Mouse (Mus musculus) intestine, embryonic 15.5 days (tissue): ENCODE data around the gene 0610040J01Rik. TPM values are rescaled to one million over a fixed set of nuclear protein-coding genes. Genes with fewer than 3 reads are reported as not detected.
A peak's percentile ranks its signal among the peaks of the same experiment; 100 is the strongest.

Experiments
- ATAC-seq: fragments of 200-750 bp; cut with Nextera tagmentation; 2 replicates; pipeline ENCODE4 v1.8.0; 2017; ENCODE audit warnings: moderate TSS enrichment, moderate library complexity
- H3K27ac ChIP-seq: fragments of 300-500 bp; sonication (generic); 2 replicates; pipeline ENCODE4 v1.5.1; 2015; ENCODE audit warnings: mild to moderate bottlenecking, inconsistent platforms
- H3K27me3 ChIP-seq: fragments of 300-500 bp; sonication (generic); replicated peaks from 2 replicates; pipeline ENCODE4 v1.6.1; 2015; ENCODE audit warnings: inconsistent platforms
- H3K36me3 ChIP-seq: fragments of 300-500 bp; sonication (generic); 2 replicates; pipeline ENCODE4 v1.6.1; 2015; ENCODE audit warnings: inconsistent platforms
- H3K4me1 ChIP-seq: fragments of 300-500 bp; sonication (generic); replicated peaks from 2 replicates; pipeline ENCODE4 v1.6.1; 2015; ENCODE audit warnings: inconsistent platforms
- H3K4me2 ChIP-seq: fragments of 300-500 bp; sonication (generic); replicated peaks from 2 replicates; pipeline ENCODE4 v1.6.1; 2015; ENCODE audit warnings: mild to moderate bottlenecking, inconsistent platforms
- H3K4me3 ChIP-seq: fragments of 300-500 bp; sonication (generic); replicated peaks from 2 replicates; pipeline ENCODE4 v1.5.1; 2015; ENCODE audit warnings: inconsistent platforms
- H3K9ac ChIP-seq: fragments of 300-500 bp; sonication (generic); 2 replicates; pipeline ENCODE4 v1.6.1; 2015; ENCODE audit warnings: inconsistent platforms
- H3K9me3 ChIP-seq: fragments of 300-500 bp; sonication (generic); 2 replicates; pipeline ENCODE4 v1.6.1; 2016; ENCODE audit warnings: inconsistent platforms
- WGBS: fragments of 180-500 bp; shearing (Covaris S2); methylation state at CpG from one replicate; pipeline ENCODE4 v1.1.7; 2015; 5-methylcytosine and 5-hydroxymethylcytosine counted together
- polyA plus RNA-seq: library from polyadenylated mRNA; unstranded; fragments of >200 nt; fragmentation: Nextera tagmentation; extraction: Ambion mirVana; gene quantifications from 2 replicates; pipeline ENCODE4 v1.2.1, GENCODE M21; 2015

Gene 0610040J01Rik
- polyA plus RNA-seq, 1 experiment from 2014 or later, result 44.5 TPM

- no peak overlapping the region for H3K27ac ChIP-seq
- no peaks in the 10 kb centered on the region for H3K4me1 ChIP-seq
- H3K27me3 ChIP-seq, result no peaks in the 10 kb centered on the region
- no peak overlapping the region for H3K4me3 ChIP-seq
- no peak overlapping the region for H3K9ac ChIP-seq
- ATAC-seq, result no peak
- 82% methylated on average over 3 of the region's 3 CpGs for WGBS
- no peak overlapping the region for H3K4me2 ChIP-seq
- H3K36me3 ChIP-seq, result no peaks in the 10 kb centered on the region
- H3K9me3 ChIP-seq, result no peaks in the 10 kb centered on the region
Observed at GRCm38 (mm10) chr5:63834435-63834834, 22.3 kb downstream of the 0610040J01Rik start.

- Histone ChIP-seq H3K36me3 (no peaks in the 10 kb centered on the region), H3K4me2 (no peak overlapping the region), H3K4me3 (no peak overlapping the region), H3K27ac (no peak overlapping the region), H3K9me3 (no peaks in the 10 kb centered on the region), H3K27me3 (no peaks in the 10 kb centered on the region), H3K4me1 (0 out of 2 replicates have a peak, but pooled peaks cover 3% of the 10 kb centered on the region), H3K9ac (no peak overlapping the region)
- peak; percentile 61 for ATAC-seq
- 56% methylated on average over 5 of the region's 5 CpGs for WGBS
Observed at GRCm38 (mm10) chr5:63837115-63837514, 25.0 kb downstream of the 0610040J01Rik start.

GRCm38 (mm10) chr5:63837851-63838250, 25.7 kb downstream of the 0610040J01Rik start:
- H3K4me2 ChIP-seq, result no peak overlapping the region
- H3K4me3 ChIP-seq, result no peak overlapping the region
- no peaks in the 10 kb centered on the region for H3K27me3 ChIP-seq
- 87% methylated on average over 2 of the region's 2 CpGs for WGBS
- no peak overlapping the region for H3K9ac ChIP-seq
- H3K4me1 ChIP-seq, result 0 out of 2 replicates have a peak, but pooled peaks cover 3% of the 10 kb centered on the region
- no peaks in the 10 kb centered on the region for H3K9me3 ChIP-seq
- ATAC-seq, result 0 out of 2 replicates have a peak, but pooled peaks have one; percentile 23
- H3K27ac ChIP-seq, result no peak overlapping the region
- no peaks in the 10 kb centered on the region for H3K36me3 ChIP-seq

GRCm38 (mm10) chr5:63839801-63840416, 27.7 kb downstream of the 0610040J01Rik start:
- Histone ChIP-seq H3K36me3 (no peaks in the 10 kb centered on the region), H3K27me3 (no peaks in the 10 kb centered on the region), H3K4me3 (no peak overlapping the region), H3K4me1 (0 out of 2 replicates have a peak, but pooled peaks cover 3% of the 10 kb centered on the region), H3K4me2 (no peak overlapping the region), H3K9me3 (no peaks in the 10 kb centered on the region), H3K9ac (no peak overlapping the region), H3K27ac (no peak overlapping the region)
- WGBS, result 61% methylated on average over 12 of the region's 12 CpGs
- ATAC-seq, result no peak

GRCm38 (mm10) chr5:63847080-63847479, 34.9 kb downstream of the 0610040J01Rik start:
- Histone ChIP-seq H3K27me3 (no peaks in the 10 kb centered on the region), H3K4me2 (peak overlapping the region; percentile 17; the same call in 1 of the 2 replicates), H3K27ac (peak overlapping the region; percentile 78), H3K4me1 (no peaks in the 10 kb centered on the region), H3K9ac (no peak overlapping the region), H3K4me3 (no peak overlapping the region), H3K9me3 (no peaks in the 10 kb centered on the region), H3K36me3 (no peaks in the 10 kb centered on the region)
- ATAC-seq, result peak; percentile 79
- 74% methylated on average over 8 of the region's 8 CpGs for WGBS

GRCm38 (mm10) chr5:63847541-63848226, 35.5 kb downstream of the 0610040J01Rik start:
- Histone ChIP-seq H3K4me1 (no peaks in the 10 kb centered on the region), H3K36me3 (no peaks in the 10 kb centered on the region), H3K4me3 (no peak overlapping the region), H3K9me3 (no peaks in the 10 kb centered on the region), H3K27me3 (no peaks in the 10 kb centered on the region), H3K9ac (no peak overlapping the region), H3K4me2 (peak overlapping the region; percentile 17; the same call in 1 of the 2 replicates), H3K27ac (peak overlapping the region; percentile 78)
- peak; percentile 100 for ATAC-seq
- WGBS, result 49% methylated on average over 13 of the region's 13 CpGs

- H3K27ac ChIP-seq, result no peak overlapping the region
- WGBS, result 87% methylated on average over 8 of the region's 8 CpGs
- no peak overlapping the region for H3K9ac ChIP-seq
- H3K4me3 ChIP-seq, result no peak overlapping the region
- no peaks in the 10 kb centered on the region for H3K27me3 ChIP-seq
- no peaks in the 10 kb centered on the region for H3K36me3 ChIP-seq
- no peak overlapping the region for H3K4me2 ChIP-seq
- no peak for ATAC-seq
- H3K4me1 ChIP-seq, result no peaks in the 10 kb centered on the region
- no peaks in the 10 kb centered on the region for H3K9me3 ChIP-seq
Observed at GRCm38 (mm10) chr5:63858901-63859300, 46.7 kb downstream of the 0610040J01Rik start.

- no peak overlapping the region for H3K4me3 ChIP-seq
- H3K4me2 ChIP-seq, result no peak overlapping the region
- ATAC-seq, result no peak
- no peak overlapping the region for H3K27ac ChIP-seq
- no peak overlapping the region for H3K9ac ChIP-seq
- H3K4me1 ChIP-seq, result peaks cover 3% of the 10 kb centered on the region; the same call in 1 of the 2 replicates
- H3K36me3 ChIP-seq, result no peaks in the 10 kb centered on the region
- WGBS, result 34% methylated on average over 3 of the region's 3 CpGs
- H3K9me3 ChIP-seq, result no peaks in the 10 kb centered on the region
- no peaks in the 10 kb centered on the region for H3K27me3 ChIP-seq
Observed at GRCm38 (mm10) chr5:63867421-63867820, 55.3 kb downstream of the 0610040J01Rik start.

- no peak for ATAC-seq
- Histone ChIP-seq H3K27me3 (no peaks in the 10 kb centered on the region), H3K36me3 (no peaks in the 10 kb centered on the region), H3K27ac (no peak overlapping the region), H3K4me1 (no peaks in the 10 kb centered on the region), H3K4me2 (no peak overlapping the region), H3K9ac (no peak overlapping the region), H3K9me3 (no peaks in the 10 kb centered on the region), H3K4me3 (no peak overlapping the region)
- WGBS, result 68% methylated on average over 17 of the region's 17 CpGs
Observed at GRCm38 (mm10) chr5:63872176-63872932, 60.2 kb downstream of the 0610040J01Rik start.

- Histone ChIP-seq H3K9ac (no peak overlapping the region), H3K9me3 (no peaks in the 10 kb centered on the region), H3K4me1 (no peaks in the 10 kb centered on the region), H3K4me3 (no peak overlapping the region), H3K4me2 (no peak overlapping the region), H3K36me3 (no peaks in the 10 kb centered on the region), H3K27me3 (no peaks in the 10 kb centered on the region), H3K27ac (no peak overlapping the region)
- ATAC-seq, result peak; percentile 87
- 41% methylated on average over 16 of the region's 16 CpGs for WGBS
Observed at GRCm38 (mm10) chr5:63874880-63875279, 62.7 kb downstream of the 0610040J01Rik start.

- Histone ChIP-seq H3K27ac (no peak overlapping the region), H3K4me2 (no peak overlapping the region), H3K9ac (no peak overlapping the region), H3K9me3 (no peaks in the 10 kb centered on the region), H3K4me3 (no peak overlapping the region), H3K4me1 (no peaks in the 10 kb centered on the region), H3K27me3 (no peaks in the 10 kb centered on the region), H3K36me3 (no peaks in the 10 kb centered on the region)
- 87% methylated on average over 4 of the region's 4 CpGs for WGBS
- ATAC-seq, result no peak
Observed at GRCm38 (mm10) chr5:63876081-63876480, 63.9 kb downstream of the 0610040J01Rik start.

- H3K27me3 ChIP-seq, result no peaks in the 10 kb centered on the region
- 80% methylated on average over 10 of the region's 10 CpGs for WGBS
- no peak for ATAC-seq
- no peaks in the 10 kb centered on the region for H3K9me3 ChIP-seq
- no peak overlapping the region for H3K9ac ChIP-seq
- H3K27ac ChIP-seq, result no peak overlapping the region
- no peaks in the 10 kb centered on the region for H3K36me3 ChIP-seq
- no peak overlapping the region for H3K4me3 ChIP-seq
- no peaks in the 10 kb centered on the region for H3K4me1 ChIP-seq
- no peak overlapping the region for H3K4me2 ChIP-seq
Observed at GRCm38 (mm10) chr5:63879026-63879425, 66.9 kb downstream of the 0610040J01Rik start.
